Mouse (Mus musculus): ENCODE data around the gene Nlrp4b.
"Not testable (repeated sequence)": the region's sequence is repeated elsewhere in the genome, so short reads cannot be mapped to it uniquely, and the experiment has no call there.

Nlrp4b gene

GRCm38 (mm10) chr7:10687489-10687888 is at the start of gene Nlrp4b:
TSS of gene Nlrp4b (plus strand) at chr7:10687789.
- no peak for DNase-seq (ENCODE audit: low spot score)

GRCm38 (mm10) chr7:10754264-10754663 is 66.7 kb downstream of the Nlrp4b start, which contains the start of gene Vmn1r71:
TSS of gene Vmn1r71 (minus strand) at chr7:10754364.
- DNase-seq (ENCODE audit: low spot score): no peak

- DNase-seq (ENCODE audit: low spot score): not testable (repeated sequence)
These were observed 70.0 kb downstream of the Nlrp4b start for GRCm38 (mm10) chr7:10757551-10757950.

Measured in lung, postnatal 25 days (tissue).